Mouse (Mus musculus) spleen, adult 2 months (tissue): ENCODE results near the gene Gpr35.

Experiments used
- CTCF ChIP-seq: fragments of 200-500 bp; IDR thresholded peaks from 2 replicates; pipeline ENCODE4 v1.5.1; 2011; ENCODE audit warnings: mild to moderate bottlenecking, inconsistent platforms; ENCODE audit not compliant: insufficient read depth, insufficient read length, insufficient replicate concordance; ENCODE audit errors: extremely low read depth
- POLR2A ChIP-seq: fragments of 200-500 bp; IDR thresholded peaks from 2 replicates; pipeline ENCODE4 v1.6.1; 2011; ENCODE audit warnings: low read depth, low read length, inconsistent platforms

DNA sequence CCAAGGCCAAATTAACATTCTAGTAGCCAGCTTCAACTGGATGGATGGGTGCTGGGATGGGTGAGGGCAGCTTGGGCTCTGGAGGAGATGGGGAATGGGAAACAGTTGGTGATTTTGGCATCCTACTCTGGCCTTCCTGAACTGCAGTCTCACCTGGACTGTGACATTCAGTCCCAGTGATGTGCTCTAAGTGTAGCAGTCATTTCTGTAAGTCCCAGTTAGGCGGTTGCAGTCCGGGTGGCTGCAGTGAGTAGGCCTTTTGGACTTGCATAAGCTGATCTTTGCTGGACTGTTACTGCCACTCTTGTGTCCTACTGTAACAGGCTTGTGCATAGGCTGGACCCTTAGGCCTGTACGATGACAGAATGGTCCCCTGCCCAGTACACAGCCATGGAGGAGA is 2.7 kb upstream of the Gpr35 start:
- no peak for TF ChIP-seq POLR2A
- TF ChIP-seq CTCF = no peak
